In the genomic region with DNA sequence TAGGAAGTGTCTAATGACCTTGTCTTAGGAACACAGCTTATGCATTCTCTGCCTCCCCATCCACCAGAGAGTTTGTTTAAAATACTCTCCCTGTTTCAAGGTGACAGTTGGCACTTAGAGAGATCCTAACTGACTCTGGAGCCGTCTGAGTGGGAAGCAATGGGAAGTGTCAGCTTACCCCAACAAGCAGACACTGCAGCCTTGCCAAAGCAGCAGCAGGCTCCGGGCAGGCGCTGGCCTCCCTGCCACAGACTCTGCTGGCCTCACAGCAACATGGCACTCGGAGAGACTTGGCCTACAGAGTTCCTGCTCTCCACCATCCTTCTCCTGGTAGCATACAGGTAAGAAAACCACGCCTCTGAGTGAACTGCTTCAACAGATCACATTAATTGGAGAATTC, we compare ENCODE assay signal across 17 mouse cellular contexts.
A peak's percentile ranks its signal among the peaks of the same experiment; 100 is the strongest.
DNase-seq lines count a peak whose midpoint lies in the region; ATAC-seq lines count a peak whose summit lies in the region.
"Had no signal": no experiment of that assay in that cellular context is flagged by ENCODE, and none has a peak within 500 bp of the region (broad histone marks: within the 10 kb centered on the region; RNA-seq: fewer than 3 reads in every experiment).

No protein-coding gene starts in this region.

- H3K27ac ChIP-seq in heart, embryonic 15.5 days, result peak overlapping the region; percentile 28; the same call in 1 of the 2 replicates
- no peak overlapping the region for H3K27ac ChIP-seq in heart, embryonic 11.5 days (ENCODE audit: low read depth, low read length)
- H3K27ac ChIP-seq in limb, embryonic 11.5 days (replicated peaks; ENCODE audit: low read depth, low read length), result no peak overlapping the region
- no peak overlapping the region for H3K27ac ChIP-seq in limb, embryonic 10.5 days
- H3K27ac ChIP-seq in embryonic facial prominence, embryonic 14.5 days (replicated peaks; ENCODE audit: low read depth, low read length), result no peak overlapping the region
- H3K27ac ChIP-seq: forebrain, embryonic 12.5 days; heart, embryonic 10.5 days; liver, embryonic 12.5 days had no signal

- no peak overlapping the region for H3K4me3 ChIP-seq in heart, embryonic 15.5 days
- H3K4me3 ChIP-seq in heart, embryonic 11.5 days (ENCODE audit: low read depth, low read length), result no peak overlapping the region
- H3K4me3 ChIP-seq in limb, embryonic 11.5 days (ENCODE audit: low read depth, low read length), result no peak overlapping the region
- H3K4me3 ChIP-seq in limb, embryonic 10.5 days, result no peak overlapping the region
- H3K4me3 ChIP-seq in embryonic facial prominence, embryonic 14.5 days (ENCODE audit: low read depth, low read length), result no peak overlapping the region
- H3K4me3 ChIP-seq: forebrain, embryonic 12.5 days; heart, embryonic 10.5 days; liver, embryonic 12.5 days had no signal

- peaks cover 27% of the 10 kb centered on the region for H3K4me1 ChIP-seq in heart, embryonic 15.5 days (replicated peaks)
- no peaks in the 10 kb centered on the region; the same call in 1 of the 2 replicates for H3K4me1 ChIP-seq in heart, embryonic 11.5 days (ENCODE audit: control insufficient read depth, insufficient read depth, low read length)
- H3K4me1 ChIP-seq in limb, embryonic 11.5 days (ENCODE audit: control insufficient read depth, insufficient read depth, low read length), result no peaks in the 10 kb centered on the region
- peaks cover 18% of the 10 kb centered on the region for H3K4me1 ChIP-seq in limb, embryonic 10.5 days
- peaks cover 5% of the 10 kb centered on the region; the same call in 1 of the 2 replicates for H3K4me1 ChIP-seq in embryonic facial prominence, embryonic 14.5 days (ENCODE audit: control insufficient read depth, insufficient read depth, low read length)
- H3K4me1 ChIP-seq: forebrain, embryonic 12.5 days; liver, embryonic 12.5 days had no signal

- WGBS in heart, embryonic 15.5 days, result 28% methylated on average over 5 of the region's 5 CpGs
- WGBS in heart, embryonic 11.5 days (ENCODE audit: insufficient replicate concordance), result 30% methylated on average over 5 of the region's 5 CpGs
- 30% methylated on average over 5 of the region's 5 CpGs for WGBS in limb, embryonic 11.5 days
- WGBS in limb, embryonic 10.5 days, result 33% methylated on average over 5 of the region's 5 CpGs
- WGBS in embryonic facial prominence, embryonic 14.5 days, result 32% methylated on average over 5 of the region's 5 CpGs

- peak; percentile 45 to 70 for DNase-seq in cerebellum, postnatal 25 days
- DNase-seq in cerebellum, adult 9-10 months, result no peak
- DNase-seq in limb, embryonic 11.5 days (ENCODE audit: low spot score), result peak; percentile 27
- no peak for DNase-seq in limb, embryonic 10.5 days (ENCODE audit: low spot score)
- DNase-seq in embryonic facial prominence, embryonic 14.5 days (ENCODE audit: low spot score), result peak; percentile 24
- DNase-seq: adrenal gland, postnatal 10 days; kidney, adult 18-20 months; kidney, postnatal 14 days; lung, adult 2 months; thymus, postnatal 25 days had no signal

- no peak overlapping the region for H3K4me2 ChIP-seq in heart, embryonic 15.5 days
- no peak overlapping the region for H3K4me2 ChIP-seq in heart, embryonic 11.5 days
- no peak overlapping the region for H3K4me2 ChIP-seq in limb, embryonic 11.5 days (ENCODE audit: low read depth, severe bottlenecking)
- H3K4me2 ChIP-seq in embryonic facial prominence, embryonic 14.5 days (ENCODE audit: low read depth, low read length), result no peak overlapping the region
- H3K4me2 ChIP-seq: forebrain, embryonic 12.5 days; liver, embryonic 12.5 days had no signal

- H3K9me3 ChIP-seq in heart, embryonic 15.5 days (replicated peaks), result no peaks in the 10 kb centered on the region
- no peaks in the 10 kb centered on the region; the same call in 1 of the 2 replicates for H3K9me3 ChIP-seq in heart, embryonic 11.5 days (replicated peaks; ENCODE audit: control insufficient read depth, low read length)
- no peaks in the 10 kb centered on the region for H3K9me3 ChIP-seq in limb, embryonic 11.5 days (ENCODE audit: control insufficient read depth, low read length)
- no peaks in the 10 kb centered on the region for H3K9me3 ChIP-seq in limb, embryonic 10.5 days (replicated peaks)
- no peaks in the 10 kb centered on the region for H3K9me3 ChIP-seq in embryonic facial prominence, embryonic 14.5 days (ENCODE audit: control insufficient read depth, low read length)
- H3K9me3 ChIP-seq: forebrain, embryonic 12.5 days; liver, embryonic 12.5 days had no signal

- ATAC-seq in heart, embryonic 15.5 days (replicated peaks; ENCODE audit: insufficient number of reproducible peaks, insufficient read depth, low FRiP score, low read depth), result no peak
- no peak for ATAC-seq in heart, embryonic 11.5 days (replicated peaks; ENCODE audit: insufficient number of reproducible peaks, low FRiP score, low TSS enrichment)
- ATAC-seq in limb, embryonic 11.5 days (ENCODE audit: insufficient number of reproducible peaks, low FRiP score, low TSS enrichment, low read depth), result no peak
- no peak for ATAC-seq in embryonic facial prominence, embryonic 14.5 days (ENCODE audit: low read depth)
- ATAC-seq: activated CD4-positive, CD25-positive, alpha-beta regulatory T cell, adult 4 months; liver, embryonic 12.5 days had no signal

- no peak overlapping the region for H3K9ac ChIP-seq in heart, embryonic 15.5 days
- no peak overlapping the region for H3K9ac ChIP-seq in heart, embryonic 11.5 days (ENCODE audit: low read depth, low read length)
- H3K9ac ChIP-seq in limb, embryonic 11.5 days (ENCODE audit: low read length), result no peak overlapping the region
- no peak overlapping the region for H3K9ac ChIP-seq in embryonic facial prominence, embryonic 14.5 days (ENCODE audit: low read depth, low read length)
- H3K9ac ChIP-seq: forebrain, embryonic 12.5 days; liver, embryonic 12.5 days had no signal

- no peaks in the 10 kb centered on the region for H3K36me3 ChIP-seq in heart, embryonic 15.5 days
- H3K36me3 ChIP-seq in heart, embryonic 11.5 days (ENCODE audit: control insufficient read depth, insufficient read depth, low read length), result no peaks in the 10 kb centered on the region
- H3K36me3 ChIP-seq in limb, embryonic 11.5 days (ENCODE audit: control insufficient read depth, insufficient read depth, low read length), result no peaks in the 10 kb centered on the region
- H3K36me3 ChIP-seq in limb, embryonic 10.5 days, result no peaks in the 10 kb centered on the region
- no peaks in the 10 kb centered on the region for H3K36me3 ChIP-seq in embryonic facial prominence, embryonic 14.5 days (ENCODE audit: control insufficient read depth, insufficient read depth, low read length)
- H3K36me3 ChIP-seq: forebrain, embryonic 12.5 days; G1E; heart, embryonic 10.5 days; liver, embryonic 12.5 days had no signal

- no peaks in the 10 kb centered on the region for H3K27me3 ChIP-seq in heart, embryonic 15.5 days
- H3K27me3 ChIP-seq in heart, embryonic 11.5 days (ENCODE audit: control insufficient read depth, insufficient read depth, low read length), result no peaks in the 10 kb centered on the region
- H3K27me3 ChIP-seq in limb, embryonic 11.5 days (ENCODE audit: control insufficient read depth, insufficient read depth, low read length), result no peaks in the 10 kb centered on the region
- no peaks in the 10 kb centered on the region; the same call in 1 of the 2 replicates for H3K27me3 ChIP-seq in limb, embryonic 10.5 days (ENCODE audit: low read depth, poor library complexity, severe bottlenecking)
- H3K27me3 ChIP-seq in embryonic facial prominence, embryonic 14.5 days (replicated peaks; ENCODE audit: control insufficient read depth, insufficient read depth, low read length), result no peaks in the 10 kb centered on the region
- H3K27me3 ChIP-seq: forebrain, embryonic 12.5 days; liver, embryonic 12.5 days had no signal

Comparison
In these comparisons a context has a peak if more than half of its experiments do, and no peak if none do; other contexts are left out.
1. DNase-seq: peak in cerebellum, postnatal 25 days (2 of 2), limb, embryonic 11.5 days (single experiment) and embryonic facial prominence, embryonic 14.5 days (single experiment); none in cerebellum, adult 9-10 months (single experiment) and limb, embryonic 10.5 days (single experiment).